Mouse (Mus musculus) 3T3-L1 (cell line): Measurements from ENCODE around the gene Mri1.

Experiments
- DNase-seq: peaks from one replicate; pipeline ENCODE4 v3.0.0-alpha.2; 2015; ENCODE audit warnings: low read depth, low spot score

Gene Mri1

DNA sequence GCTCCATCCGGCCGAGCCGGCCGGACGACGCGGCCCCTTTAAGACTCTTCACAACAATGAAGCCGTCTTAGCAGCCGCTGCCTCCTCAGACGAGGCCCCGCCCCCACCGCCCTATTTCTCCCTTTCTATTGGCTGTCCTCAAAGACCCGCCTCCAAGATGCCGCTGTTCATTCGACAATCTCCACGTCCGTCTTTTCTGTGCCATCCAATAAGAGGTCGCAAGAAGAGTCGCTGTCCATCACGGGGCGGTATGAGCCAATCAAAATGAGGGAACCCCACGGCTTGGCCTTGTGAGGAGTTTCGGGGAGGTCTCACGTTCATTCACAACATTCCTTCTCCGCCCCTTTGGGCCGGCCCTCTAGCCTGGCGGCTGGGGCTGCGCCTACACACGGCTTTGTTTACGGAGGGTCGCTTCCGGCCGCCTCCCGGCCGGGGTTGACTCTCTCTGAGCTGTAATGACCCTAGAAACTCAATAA is 20.1 kb downstream of the Mri1 start, which contains the start of gene Zswim4:
Zswim4 (minus strand) TSS at position 58 of the 476 bp plus-strand sequence.
- peak; percentile 100 for DNase-seq

DNA sequence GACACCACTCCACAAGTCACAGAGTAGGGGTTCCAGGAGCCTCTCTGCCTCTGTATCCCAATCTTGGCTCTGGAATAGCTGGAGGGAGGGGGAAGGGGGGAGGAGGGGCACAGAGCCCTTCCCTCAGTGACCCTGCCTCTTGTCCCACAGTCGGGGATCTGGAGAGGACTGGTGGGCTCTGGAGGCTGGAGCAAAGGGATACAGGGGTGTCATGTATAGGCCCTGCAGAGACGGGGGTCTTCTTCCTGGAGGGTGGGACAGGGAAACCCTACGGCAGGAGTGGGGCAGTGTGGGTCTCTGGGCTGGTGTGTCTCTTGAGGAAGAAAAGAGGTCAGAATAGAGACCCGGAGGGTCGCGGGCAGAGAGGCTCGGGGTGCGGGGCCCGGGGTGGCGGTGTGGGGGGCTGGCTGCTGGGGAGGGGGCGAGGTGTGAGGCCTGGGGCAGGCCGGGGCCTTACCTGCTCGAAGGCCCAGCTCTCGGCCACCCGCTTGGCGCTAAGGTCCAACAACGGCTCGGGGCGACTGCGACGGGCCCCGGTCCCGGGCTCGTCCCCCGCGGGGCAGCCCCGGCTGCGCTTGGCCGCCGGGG is 20.6 kb downstream of the Mri1 start:
- DNase-seq: no peak

DNA sequence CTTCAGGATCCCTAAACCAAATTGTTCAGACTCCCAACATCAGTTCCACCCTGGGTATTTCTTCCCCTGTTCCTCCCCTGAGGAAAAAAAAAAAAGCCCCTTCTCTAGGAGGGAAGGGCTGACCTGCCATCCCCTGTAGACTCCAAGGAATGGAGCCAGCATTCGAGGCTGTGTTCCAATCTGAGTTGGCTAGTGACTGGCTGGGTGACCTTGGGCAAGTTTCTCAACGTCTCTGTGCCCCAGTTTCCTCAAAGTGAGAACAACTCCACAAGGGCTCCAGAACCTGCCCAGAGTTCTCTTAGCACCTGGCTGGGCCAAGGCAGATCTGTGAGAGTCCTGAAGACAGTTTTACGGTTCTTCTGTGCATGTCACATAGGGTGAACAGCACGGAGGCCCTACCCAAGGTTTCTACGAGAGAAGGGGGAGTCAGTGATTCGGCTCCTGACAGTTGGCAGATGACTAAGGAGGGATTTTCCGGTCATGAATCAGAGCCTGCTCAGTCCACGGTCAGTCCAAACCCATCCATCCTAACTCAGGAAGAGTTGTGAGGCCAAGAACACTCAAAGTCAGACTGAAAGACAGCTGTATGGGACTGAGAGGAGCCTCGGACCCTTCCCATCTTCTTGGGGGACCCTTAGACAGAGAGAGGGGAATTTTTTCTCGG is 21.2 kb downstream of the Mri1 start:
- DNase-seq: peak; percentile 92

DNA sequence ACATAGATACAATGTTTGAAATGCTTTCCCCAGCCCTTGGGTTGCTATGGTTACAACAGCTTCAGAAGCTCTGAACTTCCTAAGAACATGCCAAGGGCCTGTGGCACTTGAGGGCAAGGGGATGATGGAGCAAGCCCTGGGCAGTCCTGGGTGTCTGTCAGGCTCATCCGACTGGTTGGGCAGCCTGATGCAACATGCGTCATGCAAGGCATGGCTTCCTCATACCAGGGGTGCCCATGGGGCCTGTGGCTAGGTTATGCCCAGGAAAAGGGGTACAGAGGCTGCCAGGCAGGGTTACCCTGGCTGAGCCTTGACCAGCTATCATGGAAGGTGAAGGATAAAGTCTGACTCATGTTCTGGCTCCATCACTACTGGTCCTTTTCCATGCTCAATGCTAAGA is 24.1 kb downstream of the Mri1 start:
- DNase-seq: no peak

DNA sequence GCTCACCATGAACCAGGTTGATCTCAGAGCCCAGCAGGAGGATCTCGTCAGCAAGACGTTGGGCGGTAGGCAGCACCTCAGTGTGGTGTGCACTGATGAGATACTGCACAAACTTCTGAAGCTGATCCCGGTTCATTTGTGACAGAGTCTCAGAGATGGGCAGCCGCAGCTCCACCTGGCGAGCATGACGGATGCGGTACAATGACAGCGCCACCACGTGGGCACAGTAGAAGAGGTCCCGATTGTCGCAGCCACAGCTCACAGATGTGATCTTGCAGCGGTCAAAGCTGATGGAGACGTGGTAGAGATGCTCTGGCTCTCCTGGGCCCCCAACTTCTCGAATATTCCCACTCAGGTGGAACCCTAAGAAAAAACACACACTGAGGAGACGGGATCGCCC is 26.4 kb downstream of the Mri1 start:
- no peak for DNase-seq

DNA sequence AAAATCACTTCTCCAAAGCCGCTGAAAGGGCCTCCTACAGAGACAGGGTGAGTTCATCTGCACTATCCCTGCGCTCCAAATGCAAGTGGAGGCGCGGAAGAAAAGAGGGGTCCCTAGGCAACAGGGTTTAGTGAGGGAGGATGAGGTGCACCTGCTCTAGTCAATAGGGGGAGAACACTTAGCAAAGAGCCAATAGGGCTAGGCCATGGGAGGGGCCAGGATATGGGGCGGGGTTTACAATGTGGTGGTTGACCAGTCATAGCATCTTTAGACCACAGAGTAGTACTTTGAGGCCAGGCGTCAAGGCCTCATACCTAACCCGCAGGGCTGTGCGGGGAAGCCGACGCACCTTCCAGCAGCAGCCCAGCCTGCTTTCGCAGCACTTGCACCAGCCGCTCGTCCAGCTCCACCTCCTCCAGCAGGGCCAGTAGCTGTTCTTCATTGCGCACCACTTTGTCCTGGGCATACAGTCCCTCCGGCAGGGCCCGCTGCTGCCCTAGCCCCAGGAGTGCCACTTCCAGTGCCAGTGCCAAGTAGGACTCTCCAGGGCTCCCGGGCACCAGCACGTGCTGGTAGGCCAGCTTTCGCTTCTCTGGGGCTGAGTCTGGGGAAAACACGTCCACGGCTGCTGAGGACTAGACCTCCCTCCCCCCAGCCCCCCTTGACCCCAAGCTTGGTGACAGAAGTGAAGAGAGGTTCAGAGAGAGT is 33.6 kb downstream of the Mri1 start:
- no peak for DNase-seq

DNA sequence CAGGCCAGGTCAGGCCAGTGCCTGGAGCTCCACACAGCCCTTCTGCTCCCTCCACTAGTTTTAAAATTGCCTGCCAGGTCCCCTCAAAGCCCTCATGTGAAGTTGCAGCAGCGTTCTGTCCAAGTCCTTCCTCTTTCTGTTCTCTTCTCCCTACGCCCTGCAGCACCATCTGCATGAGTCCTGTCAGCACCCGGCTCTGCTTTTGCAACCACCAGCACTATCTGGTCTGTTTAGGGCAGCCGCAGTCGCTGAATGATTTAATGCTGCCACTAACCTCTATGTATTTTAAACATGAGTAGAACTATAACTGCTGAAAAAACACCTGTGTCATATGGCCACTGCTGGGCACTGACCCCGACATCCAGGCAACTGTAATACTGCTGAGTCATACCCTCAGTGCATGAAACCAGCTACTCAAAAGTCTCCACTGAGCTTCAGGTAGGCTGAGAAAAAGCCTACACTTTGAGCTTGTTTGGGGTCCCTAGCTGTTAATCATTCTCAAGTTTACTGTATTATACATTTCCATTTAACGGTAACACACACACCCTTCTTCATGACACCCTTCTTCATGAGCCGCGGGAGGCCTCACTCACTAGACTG is 34.5 kb downstream of the Mri1 start:
- DNase-seq: no peak

DNA sequence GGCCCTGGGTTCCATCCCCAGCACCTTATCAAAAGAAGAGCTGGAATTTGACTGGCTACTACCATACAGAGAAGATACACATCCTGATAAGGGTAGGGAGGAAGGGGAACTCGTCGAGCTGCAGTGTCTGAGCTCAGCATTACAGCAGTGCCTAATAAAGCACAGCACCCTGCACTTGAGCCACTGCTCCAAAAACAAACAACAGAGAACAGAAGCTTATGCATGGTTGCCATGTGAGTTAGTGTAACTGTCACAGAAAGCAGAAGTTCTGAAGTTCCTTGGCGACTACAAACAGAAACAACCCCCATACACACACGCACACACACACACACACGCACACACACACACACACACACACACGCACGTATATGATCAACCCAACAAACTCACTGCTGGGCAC is 37.0 kb downstream of the Mri1 start:
- no peak for DNase-seq

DNA sequence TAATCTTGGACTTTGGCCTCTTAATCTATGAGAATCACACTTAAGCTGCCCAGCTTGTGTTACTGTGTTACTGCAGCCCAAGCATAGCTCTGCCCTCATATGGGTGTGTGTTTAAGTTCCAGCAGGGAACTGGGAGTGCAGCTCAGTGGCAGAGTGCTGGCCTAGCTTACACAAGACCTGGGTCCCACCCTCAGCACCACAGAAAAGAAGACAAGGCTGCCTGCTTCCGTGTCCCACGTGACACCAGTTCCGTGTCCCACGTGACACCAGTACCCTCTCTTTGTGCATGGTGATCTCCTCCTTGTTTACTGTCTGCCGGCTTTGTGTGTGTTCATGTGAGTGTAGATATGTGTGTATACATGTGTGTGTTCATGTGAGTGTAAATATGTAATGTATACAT is 39.0 kb downstream of the Mri1 start:
- DNase-seq: no peak

DNA sequence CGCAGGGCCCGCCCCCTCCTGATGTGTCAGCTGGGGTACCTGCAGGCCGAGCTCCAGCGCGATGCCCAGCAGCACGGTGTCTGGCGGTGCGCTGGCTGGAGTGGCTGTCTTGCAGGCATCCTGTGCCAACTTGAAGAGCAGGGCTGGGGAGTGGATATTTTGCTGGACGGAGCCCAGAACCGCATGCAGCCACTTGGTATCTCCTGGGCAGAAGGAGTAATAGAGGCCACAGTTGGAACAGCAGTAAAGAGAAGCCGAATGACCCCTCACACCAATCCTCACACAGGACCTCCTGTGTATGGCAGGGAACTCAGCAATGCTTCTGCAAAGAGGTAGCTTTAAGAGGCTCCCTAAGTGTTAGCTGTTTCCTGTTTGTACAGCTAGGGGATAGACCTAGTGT is 39.9 kb downstream of the Mri1 start:
- no peak for DNase-seq

DNA sequence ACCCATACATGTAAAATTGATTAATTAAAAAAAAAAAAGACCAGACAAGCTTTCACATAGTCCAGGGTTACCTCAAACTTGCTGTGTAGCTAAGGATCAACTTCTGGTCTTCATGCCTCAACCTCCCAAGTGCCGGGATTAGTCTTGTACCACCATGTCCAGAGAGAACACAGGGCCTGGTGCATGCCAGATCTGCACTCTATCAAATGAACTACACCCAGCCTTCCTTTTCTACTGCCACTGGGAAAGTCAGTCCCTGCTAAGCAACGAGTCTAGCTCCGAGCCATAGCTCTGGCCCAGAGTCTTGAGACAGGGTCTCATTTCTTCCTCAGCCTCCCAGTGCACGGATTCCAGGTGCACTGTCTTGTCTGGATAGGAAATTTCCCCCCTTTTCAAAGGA is 43.8 kb downstream of the Mri1 start:
- no peak for DNase-seq

DNA sequence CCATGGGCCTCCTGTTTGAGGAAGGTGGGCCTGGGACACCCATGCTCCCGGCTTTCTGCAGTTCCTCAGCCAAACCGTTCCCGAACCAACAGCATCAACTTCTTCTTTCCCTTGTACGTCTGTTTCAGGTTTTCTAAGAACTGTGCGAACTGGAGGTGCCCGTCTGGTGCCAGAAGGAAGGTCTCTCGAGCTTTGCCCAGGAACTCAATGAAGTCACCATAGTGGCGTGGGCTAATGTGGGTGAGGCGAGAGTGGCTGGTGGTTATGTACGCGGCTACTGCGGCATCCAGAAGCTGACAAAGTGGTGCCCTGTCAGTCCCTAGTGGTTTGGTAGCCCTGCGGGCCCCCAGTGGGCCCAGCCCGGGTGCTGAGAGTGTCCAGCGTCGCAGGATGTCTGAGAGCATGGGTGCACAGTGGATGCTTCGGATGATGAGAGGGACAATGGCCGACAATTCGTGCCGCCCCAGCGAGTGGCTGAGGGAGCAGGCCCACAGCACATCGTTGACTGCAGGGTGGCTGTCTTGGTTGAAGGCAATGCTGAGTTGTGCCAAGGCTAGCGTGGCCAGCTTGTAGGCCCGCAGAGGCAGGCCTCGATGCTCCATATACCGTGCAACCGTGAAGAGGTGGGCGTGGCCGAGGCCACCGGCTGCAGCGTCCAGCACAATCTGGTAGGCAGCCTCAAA is 45.1 kb downstream of the Mri1 start:
- no peak for DNase-seq

DNA sequence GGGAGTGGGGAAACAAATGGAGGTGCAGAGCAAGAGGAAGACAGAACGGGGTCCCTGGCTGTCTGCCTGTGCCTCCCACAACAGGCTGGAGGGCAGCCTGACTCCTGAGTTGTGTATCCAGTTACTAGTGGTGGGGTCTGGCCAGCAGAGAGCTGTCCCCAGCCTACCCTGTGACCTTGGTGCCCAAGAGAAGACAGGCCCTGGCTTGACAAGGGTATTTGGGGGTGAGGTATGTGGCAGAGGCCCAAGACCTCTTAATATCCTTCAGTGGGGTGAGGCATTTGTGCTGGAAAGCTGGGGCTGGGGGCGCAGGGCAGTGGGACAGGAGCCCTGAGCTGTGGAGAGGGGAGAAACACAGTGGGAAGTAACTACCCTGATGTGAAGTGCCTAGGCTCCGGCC is 45.9 kb downstream of the Mri1 start:
- DNase-seq: no peak

DNA sequence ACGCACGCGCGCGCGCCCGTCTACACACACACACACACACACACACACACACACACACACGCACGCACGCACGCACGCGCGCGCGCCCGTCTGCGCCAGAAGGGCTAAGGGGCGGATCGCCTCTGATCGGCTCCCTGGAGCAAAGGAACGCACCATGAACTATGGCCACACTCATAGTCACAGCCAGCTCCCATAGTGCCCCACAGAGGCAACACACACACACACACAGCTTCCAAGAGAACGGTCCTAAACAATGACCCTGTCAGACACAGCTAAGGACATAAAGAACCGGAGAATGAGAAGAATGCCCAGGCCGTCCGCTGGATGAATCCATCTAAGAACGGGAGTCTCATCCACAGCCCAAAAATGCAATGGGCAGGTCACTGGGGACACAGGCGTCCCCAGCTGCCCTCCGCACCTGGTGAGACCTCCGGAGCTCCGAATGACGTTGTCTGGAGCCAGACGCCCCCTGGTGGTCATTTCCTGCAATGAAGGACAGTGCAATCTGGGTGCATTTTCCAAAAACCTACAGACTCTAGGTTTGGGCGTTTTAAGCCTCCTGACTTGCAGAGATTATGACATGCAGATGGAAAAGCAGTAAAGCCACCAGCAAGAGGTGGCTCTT is 46.8 kb downstream of the Mri1 start:
- DNase-seq: peak; percentile 91

DNA sequence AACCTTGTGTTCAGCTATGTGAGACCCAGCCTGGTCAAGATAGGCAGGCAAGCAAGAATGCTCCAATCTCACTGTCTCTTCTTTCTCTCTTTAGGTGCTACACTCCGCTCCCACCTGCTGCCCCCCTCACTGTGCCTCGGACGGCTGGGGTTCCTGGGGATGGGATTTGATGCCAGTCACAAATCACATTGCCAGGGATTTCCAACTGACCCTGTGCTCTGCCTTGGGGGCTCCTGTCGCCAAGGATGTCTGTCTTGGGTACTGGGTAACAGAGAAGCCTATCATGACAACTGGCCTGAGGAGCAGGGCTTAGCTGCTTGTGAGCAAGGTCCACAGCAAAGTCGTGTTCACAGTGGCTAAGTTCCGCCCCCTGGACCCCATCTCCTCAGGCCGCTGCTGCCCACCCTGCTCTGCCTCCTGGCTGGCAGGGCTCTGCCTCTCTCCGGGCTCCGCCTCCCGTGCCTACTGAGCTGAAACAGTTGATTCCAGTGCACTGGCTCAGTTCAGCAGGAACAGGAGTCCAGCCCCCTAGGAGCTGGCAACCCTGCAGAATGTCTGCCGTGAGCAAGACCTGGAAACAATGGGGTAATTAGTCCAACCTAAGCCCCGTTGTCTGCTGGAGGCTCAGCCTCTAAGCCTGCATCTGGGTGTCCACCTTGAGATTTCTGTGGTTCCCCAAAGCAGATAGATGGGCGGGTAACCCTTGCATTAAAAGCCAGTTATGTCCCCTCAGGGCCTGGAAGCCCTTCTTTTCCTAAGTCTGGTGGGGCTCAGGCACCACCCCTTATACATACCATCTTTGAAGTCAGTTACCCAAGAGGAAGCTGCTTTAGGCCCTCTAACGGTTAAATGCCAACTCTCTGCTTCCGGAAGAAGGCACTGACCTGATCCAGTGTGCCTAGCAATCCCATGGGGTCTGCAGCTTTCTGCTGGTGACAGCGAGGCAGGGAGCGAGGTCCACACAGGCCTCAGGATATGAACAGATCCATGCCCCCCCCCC is 48.4 kb downstream of the Mri1 start:
- DNase-seq: no peak

DNA sequence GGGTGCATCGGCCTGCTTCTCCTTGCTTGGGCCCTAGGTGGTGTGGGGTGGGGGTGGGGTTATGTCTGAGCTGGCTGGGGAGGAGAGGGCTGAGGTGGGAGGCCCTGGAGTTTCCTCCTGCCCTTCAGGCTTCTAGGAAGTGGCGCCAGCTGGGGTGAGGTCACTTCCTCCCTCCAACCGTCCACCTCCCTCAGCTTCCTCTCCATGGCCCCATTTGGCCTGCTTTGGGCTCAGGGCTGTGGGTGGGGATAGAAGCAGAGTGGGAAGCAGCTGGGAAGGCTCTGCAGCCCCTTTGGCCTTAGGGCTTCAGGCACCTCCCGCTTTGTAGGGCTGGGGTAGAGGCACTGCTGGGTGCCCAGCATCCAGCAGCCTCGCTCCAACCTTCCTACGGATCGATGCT is 49.3 kb downstream of the Mri1 start:
- peak; percentile 51 for DNase-seq

DNA sequence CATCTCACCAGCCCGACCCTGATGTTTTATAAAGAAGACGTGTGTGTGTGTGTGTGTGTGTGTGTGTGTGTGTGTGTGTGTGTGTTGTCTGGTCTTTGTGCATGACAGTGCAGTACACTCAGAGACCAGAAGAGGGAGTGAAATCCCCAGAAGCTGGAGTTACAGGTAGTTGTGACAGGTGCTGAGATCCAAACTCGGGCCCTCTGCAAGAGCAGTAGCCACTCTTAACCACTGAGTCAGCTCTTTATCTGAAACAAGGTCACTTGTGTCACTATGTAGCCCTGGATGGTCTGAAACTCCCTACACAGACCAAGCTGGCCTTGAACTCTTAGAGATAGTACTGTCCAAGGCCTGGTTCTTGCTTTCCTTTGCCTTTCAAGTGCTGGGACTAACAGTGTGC is 50.5 kb downstream of the Mri1 start:
- peak; percentile 49 for DNase-seq

DNA sequence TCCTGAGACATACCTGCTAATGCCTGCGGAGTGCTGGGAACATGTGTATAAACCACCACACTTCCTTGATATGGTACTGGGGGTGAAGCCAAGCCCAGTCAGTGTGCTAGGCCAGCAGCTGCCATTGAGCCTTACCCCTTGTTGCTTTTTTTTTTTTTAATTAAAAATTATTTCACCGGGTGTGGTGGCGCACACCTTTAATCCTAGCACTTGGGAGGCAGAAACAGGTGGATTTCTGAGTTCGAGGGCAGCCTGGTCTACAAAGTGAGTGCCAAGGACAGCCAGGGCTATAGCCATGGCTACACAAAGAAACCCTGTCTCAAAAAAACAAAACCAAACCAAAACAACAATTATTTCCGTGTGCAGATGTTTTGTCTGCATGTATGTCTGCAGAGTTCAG is 52.1 kb downstream of the Mri1 start:
- no peak for DNase-seq

DNA sequence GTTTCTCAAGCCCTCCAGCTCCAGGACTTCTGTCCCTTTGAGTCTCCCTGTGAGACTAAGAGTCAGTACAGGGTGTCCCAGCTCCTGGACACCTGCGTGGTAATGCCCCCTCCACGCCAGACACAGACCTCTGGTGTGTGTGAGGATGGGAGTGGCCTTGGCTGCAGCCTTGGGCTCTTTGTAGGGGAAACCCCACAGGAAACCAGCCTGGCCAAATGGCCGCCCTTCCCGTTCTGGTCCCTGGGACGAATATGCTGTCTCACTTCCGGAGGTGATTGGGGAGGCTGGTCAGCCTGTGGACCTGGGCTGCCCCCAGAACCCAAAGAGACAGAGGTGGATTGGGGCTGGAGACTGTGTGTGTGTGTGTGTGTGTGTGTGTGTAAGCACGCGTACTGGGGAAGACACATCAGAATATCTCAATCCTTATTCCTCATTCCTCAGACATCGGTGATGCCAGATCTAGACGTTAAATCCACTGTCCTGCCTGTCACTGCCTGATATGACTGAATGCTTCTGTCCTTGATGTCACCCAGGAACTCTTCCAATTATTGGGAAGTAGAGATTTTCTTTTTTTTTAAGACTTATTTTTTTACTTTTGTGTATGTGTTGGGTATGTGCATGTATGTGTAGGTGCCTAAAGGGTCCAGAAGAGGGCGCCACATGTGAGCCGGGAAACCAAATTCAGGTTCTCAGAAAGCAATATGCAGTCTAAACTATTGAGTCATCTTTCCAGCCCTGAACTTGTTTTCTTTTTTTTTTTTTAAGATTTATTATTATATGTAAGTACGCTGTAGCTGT is 53.0 kb downstream of the Mri1 start:
- DNase-seq: peak; percentile 94
